Mouse (Mus musculus) heart, adult 2 months (tissue): ENCODE results near the gene Trim28.

ENCODE experiments used
- CTCF ChIP-seq: fragments of 200-600 bp; IDR thresholded peaks from 2 replicates; pipeline ENCODE4 v1.8.1; 2022; ENCODE audit warnings: antibody characterized with exemption, mild to moderate bottlenecking, moderate library complexity
- POLR2A ChIP-seq: fragments of 200-500 bp; IDR thresholded peaks from 2 replicates; pipeline ENCODE4 v1.6.1; 2011; ENCODE audit warnings: mild to moderate bottlenecking, low read depth, low read length, control low read depth; ENCODE audit not compliant: insufficient read depth

DNA sequence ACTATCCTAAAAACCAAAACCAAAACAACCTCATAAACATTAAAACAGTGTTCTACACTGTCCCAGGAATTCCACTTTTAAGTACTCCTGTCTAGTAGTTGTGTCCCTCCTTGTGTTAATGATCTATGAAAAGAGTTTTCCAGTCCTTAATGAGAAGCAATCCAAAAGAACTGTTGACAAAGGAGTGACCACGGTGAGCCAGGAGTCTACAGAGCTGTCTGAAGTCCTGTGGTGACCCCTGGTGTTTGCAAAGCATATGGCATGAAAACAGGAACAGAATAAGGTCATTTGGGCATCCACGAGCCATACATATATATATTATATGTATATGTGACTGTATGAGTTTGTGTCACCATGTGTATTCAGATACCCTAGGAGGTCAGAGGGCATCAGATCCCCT, 47.2 kb downstream of the Trim28 start:
- TF ChIP-seq POLR2A (no peak), CTCF (peak; percentile 91)
